Mouse (Mus musculus) liver, embryonic 13.5 days (tissue): ENCODE measurements at regions not wholly inside any gene's neighbourhood (a gene's known extent, or its start where the extent isn't known, plus 50 kb on each side); places are given as distances from the start of the nearest gene placed in this dataset.

Experiments
- ATAC-seq: fragments of 200-750 bp; cut with Nextera tagmentation; 2 replicates; pipeline ENCODE4 v1.8.0; 2017; ENCODE audit warnings: low read depth, mild to moderate bottlenecking, moderate number of reproducible peaks, moderate library complexity
- DNase-seq: peaks from one replicate; pipeline ENCODE4 v3.0.0; 2022
- H3K27ac ChIP-seq: fragments of 300-500 bp; sonication (generic); 2 replicates; pipeline ENCODE4 v1.5.1; 2015; ENCODE audit warnings: moderate library complexity, mild to moderate bottlenecking, inconsistent platforms
- H3K27me3 ChIP-seq: fragments of 300-500 bp; sonication (generic); 2 replicates; pipeline ENCODE4 v1.6.1; 2015; ENCODE audit warnings: mild to moderate bottlenecking, inconsistent platforms
- H3K36me3 ChIP-seq: fragments of 300-500 bp; sonication (generic); 2 replicates; pipeline ENCODE4 v1.6.1; 2015; ENCODE audit warnings: mild to moderate bottlenecking, inconsistent platforms
- H3K4me1 ChIP-seq: fragments of 300-500 bp; sonication (generic); replicated peaks from 2 replicates; pipeline ENCODE4 v1.6.1; 2015; ENCODE audit warnings: inconsistent platforms
- H3K4me2 ChIP-seq: fragments of 300-500 bp; sonication (generic); 2 replicates; pipeline ENCODE4 v1.6.1; 2015; ENCODE audit warnings: inconsistent platforms, mild to moderate bottlenecking, moderate library complexity
- H3K4me3 ChIP-seq: fragments of 300-500 bp; sonication (generic); replicated peaks from 2 replicates; pipeline ENCODE4 v1.5.1; 2015; ENCODE audit warnings: mild to moderate bottlenecking, inconsistent platforms
- H3K9ac ChIP-seq: fragments of 300-500 bp; sonication (generic); 2 replicates; pipeline ENCODE4 v1.6.1; 2015; ENCODE audit warnings: mild to moderate bottlenecking, inconsistent platforms
- H3K9me3 ChIP-seq: fragments of 300-500 bp; sonication (generic); replicated peaks from 2 replicates; pipeline ENCODE4 v1.6.1; 2016; ENCODE audit warnings: inconsistent platforms
- WGBS: fragments of 180-500 bp; shearing (Covaris S2); methylation state at CpG from one replicate; pipeline ENCODE4 v1.1.7; 2015; ENCODE audit not compliant: insufficient replicate concordance; 5-methylcytosine and 5-hydroxymethylcytosine counted together

- Histone ChIP-seq H3K4me1 (no peaks in the 10 kb centered on the region), H3K27ac (no peak overlapping the region), H3K9ac (no peak overlapping the region), H3K9me3 (no peaks in the 10 kb centered on the region), H3K4me3 (no peak overlapping the region), H3K4me2 (no peak overlapping the region), H3K27me3 (no peaks in the 10 kb centered on the region), H3K36me3 (no peaks in the 10 kb centered on the region)
- ATAC-seq (no peak), DNase-seq (no peak)
- WGBS = 76% methylated on average over 9 of the region's 9 CpGs
These were observed 356.3 kb upstream of the Got2 start for GRCm38 (mm10) chr8:96244549-96245152.

GRCm38 (mm10) chr8:96238406-96238805, 350.1 kb upstream of the Got2 start:
- Histone ChIP-seq H3K36me3 (no peaks in the 10 kb centered on the region), H3K9me3 (no peaks in the 10 kb centered on the region), H3K27ac (no peak overlapping the region), H3K4me3 (no peak overlapping the region), H3K27me3 (no peaks in the 10 kb centered on the region), H3K4me1 (no peaks in the 10 kb centered on the region), H3K9ac (no peak overlapping the region), H3K4me2 (no peak overlapping the region)
- ATAC-seq = no peak
- DNase-seq = no peak

- Histone ChIP-seq H3K27me3 (no peaks in the 10 kb centered on the region), H3K36me3 (no peaks in the 10 kb centered on the region), H3K4me1 (no peaks in the 10 kb centered on the region), H3K4me3 (no peak overlapping the region), H3K9ac (no peak overlapping the region), H3K9me3 (no peaks in the 10 kb centered on the region), H3K27ac (no peak overlapping the region), H3K4me2 (no peak overlapping the region)
- WGBS = 56% methylated on average over 3 of the region's 3 CpGs
- no peak for ATAC-seq
- DNase-seq = no peak
These were observed 349.6 kb upstream of the Got2 start for GRCm38 (mm10) chr8:96237940-96238339.

GRCm38 (mm10) chr8:96230412-96230811, 342.1 kb upstream of the Got2 start:
- WGBS = 29% methylated on average over 4 of the region's 4 CpGs
- DNase-seq (no peak), ATAC-seq (no peak)
- H3K4me3 ChIP-seq = no peak overlapping the region
- no peaks in the 10 kb centered on the region; the same call in 1 of the 2 replicates for H3K9me3 ChIP-seq
- H3K4me1 ChIP-seq = no peaks in the 10 kb centered on the region
- no peak overlapping the region for H3K27ac ChIP-seq
- H3K9ac ChIP-seq = no peak overlapping the region
- H3K4me2 ChIP-seq = no peak overlapping the region
- H3K36me3 ChIP-seq = no peaks in the 10 kb centered on the region
- H3K27me3 ChIP-seq = no peaks in the 10 kb centered on the region
